Mouse (Mus musculus) stomach, postnatal 0 days (tissue): ENCODE results near the gene Dis3l2.

Experiments
- CTCF ChIP-seq: IDR thresholded peaks from 2 replicates; pipeline ENCODE4 v1.5.1; 2016; ENCODE audit warnings: antibody characterized with exemption, low read depth, mild to moderate bottlenecking, moderate library complexity
- EP300 ChIP-seq: optimal IDR thresholded peaks from 2 replicates; pipeline ENCODE3; 2016; ENCODE audit warnings: antibody characterized with exemption

DNA sequence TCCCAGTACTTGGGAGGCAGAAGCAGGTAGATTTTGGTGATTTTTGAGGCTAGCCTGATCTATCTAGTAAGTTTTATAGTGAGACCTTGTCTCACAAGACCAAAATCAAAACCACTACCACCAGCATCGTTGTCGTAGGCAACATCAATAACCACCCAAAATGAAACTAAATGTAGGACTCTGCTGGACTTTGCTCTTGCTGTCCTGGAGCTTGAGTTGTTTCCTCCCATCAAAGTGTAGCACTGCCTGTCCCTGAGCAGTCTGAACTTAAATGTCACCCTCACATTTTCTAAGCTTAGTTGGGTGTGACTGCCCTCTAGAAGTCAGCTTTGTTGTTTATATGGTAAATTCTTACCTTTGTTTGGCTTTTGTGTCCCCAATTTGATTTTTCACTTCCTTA, 43.4 kb downstream of the Dis3l2 start:
- TF ChIP-seq CTCF = no peak
- no peak for TF ChIP-seq EP300
